Mouse (Mus musculus) neural tube, embryonic 11.5 days (tissue): Measurements from ENCODE around the gene Sprr1a. TPM values are rescaled to one million over a fixed set of nuclear protein-coding genes. Genes with fewer than 3 reads are reported as not detected.

ENCODE experiments used
- polyA plus RNA-seq: library from polyadenylated mRNA; unstranded; fragments of >200 nt; fragmentation: Nextera tagmentation; extraction: Ambion mirVana; gene quantifications from 2 replicates; pipeline ENCODE4 v1.2.1, GENCODE M21; 2014

The Sprr1a gene
- polyA plus RNA-seq, 1 experiment from 2014 or later: not detected

Other genes with a start within 250 kb of the Sprr1a start
- not detected in 2 replicates for gene Sprr2a3, start 200.5 kb downstream of the Sprr1a start, polyA plus RNA-seq
- gene Sprr2b, start 169.3 kb downstream of the Sprr1a start, polyA plus RNA-seq: 0.54 TPM in 1 of 2 replicates, not detected in the other
- not detected in 2 replicates for gene Sprr2d, start 146.8 kb downstream of the Sprr1a start, polyA plus RNA-seq
- not detected in 2 replicates for gene Sprr2e, start 133.8 kb downstream of the Sprr1a start, polyA plus RNA-seq
- not detected in 2 replicates for gene Sprr2f, start 120.7 kb downstream of the Sprr1a start, polyA plus RNA-seq
- gene Sprr2h, start 100.2 kb downstream of the Sprr1a start, polyA plus RNA-seq: not detected in 2 replicates
- not detected in 2 replicates for gene Sprr2i, start 77.9 kb downstream of the Sprr1a start, polyA plus RNA-seq
- gene Sprr2j-ps, start 67.8 kb downstream of the Sprr1a start, polyA plus RNA-seq: not detected in 2 replicates
- gene Gm9774, start 56.5 kb downstream of the Sprr1a start, polyA plus RNA-seq: 4.9 and 8.9 TPM in 2 replicates
- not detected in 2 replicates for gene Sprr2k, start 53.3 kb downstream of the Sprr1a start, polyA plus RNA-seq
- gene Sprr1b, start 47.1 kb downstream of the Sprr1a start, polyA plus RNA-seq: not detected in 2 replicates
- gene Sprr3, start 27.2 kb downstream of the Sprr1a start, polyA plus RNA-seq: not detected in 2 replicates
- gene Sprr4, start 14.6 kb upstream of the Sprr1a start, polyA plus RNA-seq: not detected in 2 replicates
- gene 2310046K23Rik, start 48.6 kb upstream of the Sprr1a start, polyA plus RNA-seq: not detected in 2 replicates
- not detected in 2 replicates for gene Ivl, start 87.8 kb upstream of the Sprr1a start, polyA plus RNA-seq
- gene Smcp, start 103.1 kb upstream of the Sprr1a start, polyA plus RNA-seq: not detected in 2 replicates
- not detected in 2 replicates for gene 2210017I01Rik, start 121.6 kb upstream of the Sprr1a start, polyA plus RNA-seq
- not detected in 2 replicates for gene Lce6a, start 135.8 kb upstream of the Sprr1a start, polyA plus RNA-seq
- not detected in 2 replicates for gene Lce1a1, start 162.4 kb upstream of the Sprr1a start, polyA plus RNA-seq
- not detected in 2 replicates for gene Lce1b, start 171.0 kb upstream of the Sprr1a start, polyA plus RNA-seq
- not detected in 2 replicates for gene Lce1a2, start 184.4 kb upstream of the Sprr1a start, polyA plus RNA-seq
- gene Lce1c, start 193.4 kb upstream of the Sprr1a start, polyA plus RNA-seq: not detected in 2 replicates
- gene Lce1d, start 201.3 kb upstream of the Sprr1a start, polyA plus RNA-seq: not detected in 2 replicates
- gene Lce1e, start 223.2 kb upstream of the Sprr1a start, polyA plus RNA-seq: not detected in 2 replicates
- not detected in 2 replicates for gene Lce1f, start 234.5 kb upstream of the Sprr1a start, polyA plus RNA-seq